Mouse (Mus musculus) spleen, adult 2 months (tissue): ENCODE measurements around the gene Foxo3.

Experiments used
- CTCF ChIP-seq: fragments of 200-500 bp; IDR thresholded peaks from 2 replicates; pipeline ENCODE4 v1.5.1; 2011; ENCODE audit warnings: mild to moderate bottlenecking, inconsistent platforms; ENCODE audit not compliant: insufficient read depth, insufficient read length, insufficient replicate concordance; ENCODE audit errors: extremely low read depth
- POLR2A ChIP-seq: fragments of 200-500 bp; IDR thresholded peaks from 2 replicates; pipeline ENCODE4 v1.6.1; 2011; ENCODE audit warnings: low read depth, low read length, inconsistent platforms

GRCm38 (mm10) chr10:42221136-42221891 lies 55.2 kb downstream of the Foxo3 start:
- TF ChIP-seq POLR2A = no peak
- no peak for TF ChIP-seq CTCF
